Mouse (Mus musculus) ES-Bruce4 (cell line): ENCODE data around the gene Cyp26b1.

Experiments
- CTCF ChIP-seq: IDR thresholded peaks from one replicate; pipeline ENCODE4 v1.8.1; 2011; ENCODE audit warnings: low read depth, low read length
- EP300 ChIP-seq: IDR thresholded peaks from 2 replicates; pipeline ENCODE4 v1.6.1; 2011; ENCODE audit warnings: low read depth, low read length; ENCODE audit not compliant: insufficient read depth
- POLR2A ChIP-seq: IDR thresholded peaks from one replicate; pipeline ENCODE4 v1.8.1; 2011; ENCODE audit warnings: low read length; ENCODE audit not compliant: insufficient read depth

DNA sequence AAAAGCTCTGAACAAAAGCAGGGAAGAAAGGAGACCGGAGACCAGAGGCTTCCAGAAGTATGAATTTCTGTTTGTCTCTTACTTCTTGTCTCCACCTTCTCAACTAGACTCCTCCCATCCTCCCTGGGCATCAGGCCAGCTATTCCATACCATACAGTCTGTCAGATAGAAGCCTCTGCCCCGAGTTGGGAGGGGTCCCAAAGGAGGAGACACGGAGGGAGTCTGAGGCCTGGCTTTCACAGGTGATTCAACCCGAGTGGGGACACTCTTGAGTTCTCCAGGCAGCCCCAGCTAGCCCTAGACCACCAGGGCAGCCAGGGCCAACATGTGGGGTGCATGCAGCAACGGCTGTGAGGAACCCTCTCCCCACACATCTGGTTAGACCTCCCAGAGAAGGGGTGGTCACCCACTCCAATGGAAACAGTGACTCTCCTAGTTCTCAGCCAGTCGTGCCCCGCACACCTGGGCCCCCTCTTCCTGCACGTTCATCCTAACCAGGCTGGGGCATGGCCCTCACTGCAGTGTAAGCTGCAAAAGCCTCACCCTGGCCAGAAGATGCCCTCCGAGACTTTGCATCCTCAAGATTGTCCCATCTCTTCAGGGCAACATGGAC, 11.8 kb downstream of the Cyp26b1 start:
- no peak for TF ChIP-seq CTCF
- TF ChIP-seq POLR2A, result no peak
- no peak for TF ChIP-seq EP300
